Mouse (Mus musculus) stomach, postnatal 0 days (tissue): ENCODE data around the gene Chst3.

ENCODE experiments used
- CTCF ChIP-seq: IDR thresholded peaks from 2 replicates; pipeline ENCODE4 v1.5.1; 2016; ENCODE audit warnings: antibody characterized with exemption, low read depth, mild to moderate bottlenecking, moderate library complexity
- EP300 ChIP-seq: optimal IDR thresholded peaks from 2 replicates; pipeline ENCODE3; 2016; ENCODE audit warnings: antibody characterized with exemption

DNA sequence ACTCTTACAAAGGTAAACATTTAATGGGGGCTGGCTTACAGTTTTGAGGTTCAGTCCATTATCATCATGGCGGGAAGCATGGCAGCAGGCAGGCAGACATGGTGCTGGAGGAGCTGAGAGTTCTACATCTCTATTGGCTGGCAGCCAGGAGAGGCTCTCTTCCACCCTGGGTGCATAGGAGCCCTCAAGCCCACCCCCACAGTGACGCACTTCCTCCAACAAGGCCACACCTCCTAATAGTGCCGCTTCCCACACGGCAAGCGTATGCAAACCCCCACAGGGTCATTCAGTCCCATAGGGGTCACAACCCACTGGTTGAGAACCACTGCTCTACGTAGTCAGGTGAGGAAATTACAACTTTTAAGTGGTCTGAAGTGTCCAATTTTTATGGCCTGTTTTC lies 21.4 kb upstream of the Chst3 start:
- TF ChIP-seq CTCF (no peak), EP300 (no peak)
